Mouse (Mus musculus) lung, embryonic 15.5 days (tissue): ENCODE results near the gene Abcd2. TPM values are rescaled to one million over a fixed set of nuclear protein-coding genes. Genes with fewer than 3 reads are reported as not detected.

Experiments
- ATAC-seq: fragments of 200-750 bp; cut with Nextera tagmentation; 2 replicates; pipeline ENCODE4 v1.8.0; 2017; ENCODE audit warnings: moderate number of reproducible peaks, borderline replicate concordance; ENCODE audit not compliant: low FRiP score, low TSS enrichment; ENCODE audit errors: extremely low read depth
- H3K27ac ChIP-seq: fragments of 300-500 bp; sonication (generic); 2 replicates; pipeline ENCODE4 v1.5.1; 2015; ENCODE audit warnings: moderate library complexity, mild to moderate bottlenecking, inconsistent platforms
- H3K27me3 ChIP-seq: fragments of 300-500 bp; sonication (generic); 2 replicates; pipeline ENCODE4 v1.6.1; 2015; ENCODE audit warnings: inconsistent platforms
- H3K36me3 ChIP-seq: fragments of 300-500 bp; sonication (generic); 2 replicates; pipeline ENCODE4 v1.6.1; 2015; ENCODE audit warnings: inconsistent platforms
- H3K4me1 ChIP-seq: fragments of 300-500 bp; sonication (generic); 2 replicates; pipeline ENCODE4 v1.6.1; 2015; ENCODE audit warnings: inconsistent platforms
- H3K4me2 ChIP-seq: fragments of 300-500 bp; sonication (generic); 2 replicates; pipeline ENCODE4 v1.6.1; 2015; ENCODE audit warnings: inconsistent platforms, mild to moderate bottlenecking, moderate library complexity
- H3K4me3 ChIP-seq: fragments of 300-500 bp; sonication (generic); 2 replicates; pipeline ENCODE4 v1.5.1; 2015; ENCODE audit warnings: mild to moderate bottlenecking, inconsistent platforms
- H3K9ac ChIP-seq: fragments of 300-500 bp; sonication (generic); 2 replicates; pipeline ENCODE4 v1.6.1; 2015; ENCODE audit warnings: inconsistent platforms
- H3K9me3 ChIP-seq: fragments of 300-500 bp; sonication (generic); 2 replicates; pipeline ENCODE4 v1.6.1; 2016; ENCODE audit warnings: inconsistent platforms
- WGBS: fragments of 180-500 bp; shearing (Covaris S2); methylation state at CpG from one replicate; pipeline ENCODE4 v1.1.7; 2015; 5-methylcytosine and 5-hydroxymethylcytosine counted together
- polyA plus RNA-seq: library from polyadenylated mRNA; unstranded; fragments of >200 nt; fragmentation: Nextera tagmentation; extraction: Ambion mirVana; gene quantifications from 2 replicates; pipeline ENCODE4 v1.2.1, GENCODE M21; 2015

The Abcd2 gene
- polyA plus RNA-seq = 2.7 and 4.0 TPM in 2 replicates

DNA sequence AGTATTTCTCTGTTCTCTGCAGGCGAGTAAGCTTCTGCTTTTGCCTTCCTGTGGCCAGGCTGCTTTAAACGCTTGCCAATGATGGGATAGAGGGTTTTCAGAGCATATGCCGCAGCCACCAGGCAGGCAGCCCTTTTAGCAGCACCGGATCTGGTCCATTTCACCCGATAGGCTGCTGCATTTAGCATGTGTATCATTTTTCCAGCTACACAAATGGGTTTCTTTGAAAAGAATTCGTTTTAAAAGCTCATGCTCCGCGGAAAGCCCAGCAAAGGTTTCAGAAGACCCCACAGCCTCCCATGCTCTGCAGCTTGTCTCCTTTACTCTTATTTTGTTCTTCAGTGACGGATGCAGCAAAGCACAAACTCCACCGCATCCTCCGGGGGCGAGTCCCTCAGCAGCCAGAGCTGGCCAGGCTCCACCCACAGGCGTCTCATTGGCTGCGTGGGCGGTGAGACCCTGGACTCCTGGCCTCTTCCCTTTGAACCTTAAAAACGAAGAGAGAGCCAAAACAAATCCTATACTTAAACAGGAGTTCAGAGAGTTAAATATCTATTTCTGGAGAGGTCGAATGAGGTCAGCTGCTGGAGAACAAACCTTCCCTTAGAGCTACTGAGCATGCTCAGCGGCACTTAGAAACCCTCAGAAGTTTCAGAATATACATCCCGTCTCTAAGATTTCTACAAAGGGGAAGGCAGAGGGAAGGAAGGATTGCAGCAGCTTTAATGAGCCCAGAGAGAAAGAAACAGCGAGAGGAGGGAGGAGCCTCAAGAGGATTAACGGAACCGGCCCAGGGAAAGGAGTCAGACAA, at the start of gene Abcd2:
Gene Abcd2 (minus strand): TSS at position 388 of the 811 bp plus-strand sequence.
- Histone ChIP-seq H3K36me3 (no peaks in the 10 kb centered on the region), H3K27ac (peak within 1 kb of the TSS; percentile 73), H3K9ac (peak within 1 kb of the TSS; percentile 39), H3K9me3 (no peaks in the 10 kb centered on the region), H3K27me3 (no peaks in the 10 kb centered on the region), H3K4me1 (peaks cover 10% of the 10 kb centered on the region), H3K4me2 (peak within 1 kb of the TSS; percentile 79), H3K4me3 (peak within 1 kb of the TSS; percentile 40)
- WGBS = under 1% methylated on average over 22 of the region's 22 CpGs
- ATAC-seq = peak; percentile 96

DNA sequence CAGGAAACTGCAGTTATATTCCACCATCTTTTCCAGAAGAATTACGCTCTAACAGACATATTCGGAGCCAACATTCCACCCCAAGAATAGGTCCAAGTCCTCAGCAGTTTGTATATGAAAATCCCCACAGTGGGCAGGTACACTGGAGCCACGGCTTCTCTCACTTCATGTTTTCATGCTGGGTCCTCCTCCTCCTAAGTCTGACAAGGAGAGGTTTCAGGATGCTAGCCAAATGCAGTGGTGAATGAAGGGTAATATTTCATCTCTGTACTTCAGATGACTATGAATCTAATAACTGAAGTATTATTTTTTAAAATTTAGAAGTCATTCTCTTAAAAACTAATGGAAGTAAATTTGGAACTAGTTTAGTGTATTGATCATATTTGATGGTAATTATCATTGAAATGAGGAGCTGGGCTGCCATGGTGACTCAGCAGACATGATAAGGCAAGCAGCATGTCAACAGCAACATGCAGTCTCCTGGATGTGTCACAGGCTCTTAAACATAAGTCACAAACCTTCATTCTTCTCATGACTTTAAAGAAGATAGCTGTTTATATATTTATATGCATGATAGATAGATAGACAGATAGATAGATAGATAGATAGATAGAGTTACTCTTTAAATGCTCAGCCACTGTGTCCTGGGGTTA, 49.2 kb upstream of the Abcd2 start:
- Histone ChIP-seq H3K4me1 (no peaks in the 10 kb centered on the region), H3K9me3 (no peaks in the 10 kb centered on the region), H3K4me2 (no peak overlapping the region), H3K36me3 (no peaks in the 10 kb centered on the region), H3K4me3 (no peak overlapping the region), H3K27me3 (no peaks in the 10 kb centered on the region), H3K27ac (no peak overlapping the region), H3K9ac (no peak overlapping the region)
- ATAC-seq = no peak
- 81% methylated on average over 3 of the region's 3 CpGs for WGBS

DNA sequence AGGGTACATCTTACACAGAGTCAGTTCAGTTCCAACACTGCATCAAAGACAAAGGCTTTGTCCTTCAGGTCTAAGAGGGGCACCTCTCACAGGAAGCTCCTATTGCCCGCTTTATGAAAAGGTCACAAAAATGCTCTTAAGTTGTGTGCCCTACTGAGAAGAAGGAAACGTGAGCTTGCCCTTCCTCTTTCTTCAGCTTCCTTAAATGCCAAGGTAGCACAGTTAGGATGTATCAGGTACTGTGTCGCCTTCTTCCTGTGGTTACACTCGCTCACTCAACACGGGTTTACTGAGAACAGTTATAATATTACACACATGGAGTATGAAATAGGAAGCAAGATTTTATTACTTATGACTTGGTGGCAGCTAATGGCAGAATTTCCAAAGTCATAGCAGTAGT, 45.7 kb upstream of the Abcd2 start:
- 71% methylated on average over 5 of the region's 5 CpGs for WGBS
- Histone ChIP-seq H3K9me3 (no peaks in the 10 kb centered on the region), H3K4me1 (no peaks in the 10 kb centered on the region), H3K4me3 (no peak overlapping the region), H3K4me2 (no peak overlapping the region), H3K27ac (no peak overlapping the region), H3K36me3 (no peaks in the 10 kb centered on the region), H3K9ac (no peak overlapping the region), H3K27me3 (no peaks in the 10 kb centered on the region)
- ATAC-seq = no peak

DNA sequence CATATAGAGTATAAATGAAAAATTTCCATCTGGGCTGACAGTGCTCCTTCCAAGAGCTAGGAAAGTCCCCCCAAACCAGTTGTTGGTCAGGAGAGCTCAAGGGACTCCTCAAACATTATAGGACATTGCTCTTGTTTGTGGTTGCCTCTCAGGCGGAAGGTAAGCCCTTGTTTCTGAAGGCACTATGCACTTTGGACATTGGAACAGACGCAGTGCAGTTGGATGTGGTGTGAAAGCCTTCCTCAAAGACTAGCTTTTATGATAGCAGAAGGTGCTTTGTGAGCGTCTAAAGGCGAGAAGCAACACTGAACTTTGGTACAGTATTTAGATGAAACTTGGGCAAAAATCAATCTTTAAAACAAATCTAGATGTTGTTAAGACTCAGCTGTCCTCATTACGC, 14.9 kb upstream of the Abcd2 start:
- Histone ChIP-seq H3K27ac (no peak overlapping the region), H3K9me3 (no peaks in the 10 kb centered on the region), H3K9ac (no peak overlapping the region), H3K36me3 (no peaks in the 10 kb centered on the region), H3K4me2 (no peak overlapping the region), H3K27me3 (no peaks in the 10 kb centered on the region), H3K4me1 (no peaks in the 10 kb centered on the region), H3K4me3 (no peak overlapping the region)
- ATAC-seq = no peak
- WGBS = 87% methylated on average over 5 of the region's 5 CpGs

DNA sequence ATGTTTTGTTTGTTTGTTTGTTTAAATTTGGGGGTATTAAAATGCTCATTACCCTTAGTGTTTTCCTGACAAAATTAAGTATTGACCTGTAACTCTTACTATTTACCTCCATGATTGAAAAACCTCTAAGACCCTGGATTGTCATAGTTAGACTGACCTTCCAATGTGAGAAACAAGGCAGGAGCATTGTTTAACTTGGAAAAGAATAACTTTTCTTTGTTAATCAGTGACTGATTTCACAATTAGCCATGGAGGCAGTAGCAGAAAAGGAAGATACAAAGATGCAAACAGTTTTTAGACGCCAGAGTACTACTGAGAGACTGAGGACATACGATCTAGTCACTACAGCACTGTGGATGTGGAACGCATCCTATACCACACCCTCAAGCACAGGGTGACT, 11.9 kb upstream of the Abcd2 start:
- Histone ChIP-seq H3K9ac (no peak overlapping the region), H3K27ac (no peak overlapping the region), H3K36me3 (no peaks in the 10 kb centered on the region), H3K9me3 (no peaks in the 10 kb centered on the region), H3K27me3 (no peaks in the 10 kb centered on the region), H3K4me2 (no peak overlapping the region), H3K4me3 (no peak overlapping the region), H3K4me1 (no peaks in the 10 kb centered on the region)
- 88% methylated on average over 3 of the region's 3 CpGs for WGBS
- no peak for ATAC-seq

DNA sequence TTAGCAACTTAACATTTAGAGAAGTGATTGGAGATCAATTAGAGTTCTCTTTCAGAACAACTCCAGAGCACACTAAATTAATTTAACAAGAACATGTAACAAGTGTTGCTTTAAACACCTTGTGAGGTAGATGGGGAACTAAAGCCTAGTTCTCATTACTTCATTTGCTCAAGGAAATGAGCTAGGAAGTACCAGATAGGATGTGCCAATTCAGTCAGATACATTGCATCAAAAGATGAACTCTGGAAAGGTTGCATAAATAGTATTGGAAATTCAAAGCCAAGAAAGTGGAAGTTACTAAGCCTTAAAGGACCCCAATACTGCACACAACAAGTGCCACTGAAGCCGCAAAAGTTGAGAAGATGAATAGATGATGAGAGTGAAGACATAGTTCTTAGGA, 10.9 kb upstream of the Abcd2 start:
- Histone ChIP-seq H3K27ac (no peak overlapping the region), H3K27me3 (no peaks in the 10 kb centered on the region), H3K4me3 (no peak overlapping the region), H3K9ac (no peak overlapping the region), H3K36me3 (no peaks in the 10 kb centered on the region), H3K9me3 (no peaks in the 10 kb centered on the region), H3K4me2 (no peak overlapping the region), H3K4me1 (no peaks in the 10 kb centered on the region)
- no peak for ATAC-seq
- WGBS = 89% methylated on average over 1 of the region's 1 CpGs

DNA sequence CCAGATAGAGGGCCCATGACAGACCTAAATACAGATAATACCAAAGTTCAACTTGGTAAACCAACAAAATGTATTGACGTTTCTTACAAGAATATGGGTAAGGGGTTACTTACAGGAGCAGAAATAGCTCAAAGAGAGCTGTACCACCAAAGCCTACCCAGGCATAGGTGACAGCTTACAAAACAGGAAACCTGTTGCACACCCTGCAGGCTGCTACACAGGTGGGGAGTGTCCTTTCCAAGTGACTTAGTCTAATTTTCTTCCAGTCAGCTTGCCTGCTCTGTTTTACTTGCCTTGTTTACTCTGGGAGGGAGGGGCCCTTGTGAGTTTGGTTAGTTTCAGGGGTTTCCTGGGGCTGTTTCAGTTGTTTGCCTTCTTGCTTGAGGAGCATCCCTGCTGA, 9.2 kb upstream of the Abcd2 start:
- Histone ChIP-seq H3K27me3 (no peaks in the 10 kb centered on the region), H3K27ac (no peak overlapping the region), H3K4me3 (no peak overlapping the region), H3K4me1 (no peaks in the 10 kb centered on the region), H3K36me3 (no peaks in the 10 kb centered on the region), H3K9ac (no peak overlapping the region), H3K9me3 (no peaks in the 10 kb centered on the region), H3K4me2 (no peak overlapping the region)
- 88% methylated on average over 1 of the region's 1 CpGs for WGBS
- ATAC-seq = no peak

DNA sequence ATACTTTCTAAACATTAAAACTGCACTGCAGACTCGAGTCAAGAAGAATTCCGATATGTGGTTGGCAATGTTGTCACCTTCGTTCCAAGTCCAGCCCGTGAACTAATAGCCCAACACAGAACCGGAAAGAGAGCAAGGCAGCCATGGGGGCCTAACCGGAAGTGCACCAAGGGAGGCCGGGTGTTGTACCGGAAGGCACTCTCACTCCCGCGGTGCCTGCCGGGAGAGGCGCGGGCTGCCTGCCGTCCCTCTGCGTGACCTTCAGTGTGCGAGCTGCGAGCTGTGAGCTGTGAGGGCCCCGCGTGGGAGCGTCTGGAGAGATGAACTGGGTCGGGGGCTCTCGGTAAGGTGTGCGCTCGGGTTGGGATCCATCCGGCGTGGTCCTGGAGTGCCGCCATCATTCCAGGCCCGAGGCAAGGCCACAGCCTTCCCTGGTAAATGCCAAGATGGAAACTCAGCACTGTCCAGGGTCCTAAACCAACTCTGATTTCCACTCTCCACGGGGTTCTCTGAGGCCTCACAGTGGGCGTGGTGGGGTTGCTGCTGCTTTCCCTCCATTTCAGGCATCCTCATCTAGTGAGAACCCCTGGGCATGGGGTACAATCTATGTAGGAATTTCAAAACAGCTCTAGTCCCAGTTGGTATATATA, 7.8 kb upstream of the Abcd2 start, which contains the start of gene CN725425:
Gene CN725425 (plus strand): TSS at position 239 of the 650 bp plus-strand sequence.
- no peaks in the 10 kb centered on the region for H3K9me3 ChIP-seq
- no peak within 1 kb of the TSS for H3K27ac ChIP-seq
- H3K4me3 ChIP-seq = no peak within 1 kb of the TSS
- H3K9ac ChIP-seq = no peak within 1 kb of the TSS
- H3K36me3 ChIP-seq = no peaks in the 10 kb centered on the region
- no peaks in the 10 kb centered on the region for H3K27me3 ChIP-seq
- H3K4me1 ChIP-seq = no peaks in the 10 kb centered on the region
- no peak for ATAC-seq
- WGBS = 90% methylated on average over 30 of the region's 30 CpGs
- no peak within 1 kb of the TSS for H3K4me2 ChIP-seq

DNA sequence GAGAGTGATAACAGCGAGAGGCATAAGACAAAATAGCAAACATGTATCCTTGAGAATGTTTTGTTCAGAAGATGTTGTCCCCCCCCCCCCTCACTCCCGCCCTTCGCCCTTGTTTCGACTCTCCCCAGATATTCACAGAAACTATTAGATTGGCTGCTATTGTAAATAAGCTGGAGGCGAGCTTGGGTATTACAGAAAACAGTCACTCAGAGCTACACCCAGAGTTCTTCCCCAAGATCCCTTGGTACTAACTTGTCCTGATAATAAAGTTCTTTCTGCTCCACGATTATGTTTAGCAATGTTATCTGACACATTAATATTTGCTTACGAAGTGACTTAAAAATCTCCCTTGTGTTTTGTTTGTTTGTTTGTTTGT, 612 bp upstream of the Abcd2 start:
- H3K4me1 ChIP-seq = peaks cover 10% of the 10 kb centered on the region
- H3K9me3 ChIP-seq = no peaks in the 10 kb centered on the region
- H3K27me3 ChIP-seq = no peaks in the 10 kb centered on the region
- no peaks in the 10 kb centered on the region for H3K36me3 ChIP-seq
- H3K4me3 ChIP-seq = peak overlapping the region; percentile 40
- peak; percentile 51 for ATAC-seq
- H3K27ac ChIP-seq = peak overlapping the region; percentile 73
- H3K9ac ChIP-seq = peak overlapping the region; percentile 39
- H3K4me2 ChIP-seq = peak overlapping the region; percentile 79
- 7% methylated on average over 7 of the region's 7 CpGs for WGBS

DNA sequence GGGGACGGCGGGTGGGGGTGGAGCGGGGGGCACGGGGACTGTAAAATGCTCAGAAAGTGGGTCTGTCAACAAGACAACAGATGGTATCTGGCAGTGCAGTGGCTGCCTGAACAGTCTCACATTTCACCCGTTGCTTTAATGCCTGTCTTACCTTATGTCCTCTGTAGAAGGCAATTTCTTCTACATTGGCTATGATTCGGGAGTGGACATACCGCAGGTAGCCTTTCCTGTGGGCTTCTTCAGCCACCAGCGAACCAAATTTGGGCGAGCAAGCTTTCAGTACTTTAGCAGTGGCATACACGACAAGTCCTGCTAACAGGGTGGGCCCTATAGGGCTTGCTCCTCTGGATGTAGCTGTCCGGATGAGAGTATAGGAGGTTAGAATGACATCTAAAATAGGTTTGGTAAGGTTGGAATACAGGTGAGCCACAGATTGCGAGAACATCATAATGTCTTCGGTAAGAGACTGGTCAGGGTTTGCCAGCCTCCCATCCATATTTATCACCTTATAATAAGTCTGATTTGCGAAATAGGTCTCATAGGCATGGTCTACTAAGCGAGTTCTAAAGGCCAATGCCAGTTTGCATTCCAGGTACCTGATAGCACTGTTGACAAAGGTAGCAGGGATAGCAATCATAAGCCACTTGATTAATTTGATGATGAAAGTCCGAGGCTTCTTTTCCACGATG, 936 bp downstream of the Abcd2 start:
- H3K36me3 ChIP-seq = no peaks in the 10 kb centered on the region
- no peak for ATAC-seq
- H3K27ac ChIP-seq = peak overlapping the region; percentile 73; the same call in 1 of the 2 replicates
- peak overlapping the region; percentile 39 for H3K9ac ChIP-seq
- 34% methylated on average over 17 of the region's 17 CpGs for WGBS
- H3K9me3 ChIP-seq = no peaks in the 10 kb centered on the region
- H3K4me1 ChIP-seq = peaks cover 10% of the 10 kb centered on the region
- H3K27me3 ChIP-seq = no peaks in the 10 kb centered on the region
- H3K4me3 ChIP-seq = peak overlapping the region; percentile 40
- peak overlapping the region; percentile 79 for H3K4me2 ChIP-seq

DNA sequence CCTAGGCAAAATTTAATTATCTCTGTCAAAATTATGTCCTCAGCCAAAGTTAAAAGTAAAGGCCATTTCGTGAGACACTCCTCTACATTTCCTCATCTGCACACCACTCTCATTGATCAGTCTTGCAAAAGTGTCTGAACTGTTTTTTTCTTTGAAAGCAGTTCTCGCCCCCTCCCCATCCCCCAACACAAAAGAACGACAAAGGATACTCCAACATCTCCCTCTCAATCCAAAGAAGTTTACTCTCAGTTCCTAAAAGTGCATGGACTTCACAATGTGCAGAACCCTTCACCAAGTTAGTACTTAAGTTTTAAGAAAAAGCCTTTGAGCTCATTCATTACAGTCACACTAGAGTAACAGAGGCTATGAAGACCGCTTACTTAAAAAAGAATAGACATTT, 1.6 kb downstream of the Abcd2 start:
- Histone ChIP-seq H3K27me3 (no peaks in the 10 kb centered on the region), H3K4me1 (peaks cover 10% of the 10 kb centered on the region), H3K9ac (no peak overlapping the region), H3K36me3 (no peaks in the 10 kb centered on the region), H3K4me3 (peak overlapping the region; percentile 40), H3K4me2 (peak overlapping the region; percentile 79), H3K9me3 (no peaks in the 10 kb centered on the region), H3K27ac (no peak overlapping the region)
- ATAC-seq = no peak
- 35% methylated on average over 4 of the region's 4 CpGs for WGBS
